Mouse (Mus musculus) left cerebral cortex, adult 9 months (tissue): ENCODE measurements around the gene Slx4ip.
"Not testable (repeated sequence)": the region's sequence is repeated elsewhere in the genome, so short reads cannot be mapped to it uniquely, and the experiment has no call there.

Experiments
- DNase-seq, 2 experiments: peaks; one replicate each; pipeline ENCODE4 v3.0.0; 2022; ENCODE audit warnings: low spot score in 2 of 2

Gene Slx4ip

GRCm38 (mm10) chr2:136891068-136891950 is at the start of gene Slx4ip, which contains the start of the genes AL731706.1 and Mkks:
Gene Slx4ip, plus strand, starts transcription at chr2:136891218.
Gene AL731706.1, minus strand, starts transcription at chr2:136891389.
Gene Mkks, minus strand, starts transcription at chr2:136891389.
- peak; percentile 99 to 100 for DNase-seq

GRCm38 (mm10) chr2:136850366-136850765 is 40.7 kb upstream of the Slx4ip start:
- DNase-seq: no peak

- DNase-seq: peak in 1 of 2 experiments; percentile 21
Measured at GRCm38 (mm10) chr2:136854543-136855388, 36.3 kb upstream of the Slx4ip start.

- no peak for DNase-seq
Measured at GRCm38 (mm10) chr2:136885579-136885978, 5.4 kb upstream of the Slx4ip start, which contains the start of gene AL731706.2. Gene AL731706.2, minus strand, starts transcription at chr2:136885679.

GRCm38 (mm10) chr2:136886846-136887245 is 4.2 kb upstream of the Slx4ip start:
- DNase-seq: peak in 1 of 2 experiments; percentile 57

- DNase-seq: not testable (repeated sequence)
Measured at GRCm38 (mm10) chr2:136890716-136891067, 326 bp upstream of the Slx4ip start.

GRCm38 (mm10) chr2:136891951-136892371 is 943 bp downstream of the Slx4ip start:
- peak; percentile 97 to 99 for DNase-seq

- no peak for DNase-seq
Measured at GRCm38 (mm10) chr2:136894494-136894893, 3.5 kb downstream of the Slx4ip start.

GRCm38 (mm10) chr2:136896131-136896530 is 5.1 kb downstream of the Slx4ip start:
- no peak for DNase-seq

DNA sequence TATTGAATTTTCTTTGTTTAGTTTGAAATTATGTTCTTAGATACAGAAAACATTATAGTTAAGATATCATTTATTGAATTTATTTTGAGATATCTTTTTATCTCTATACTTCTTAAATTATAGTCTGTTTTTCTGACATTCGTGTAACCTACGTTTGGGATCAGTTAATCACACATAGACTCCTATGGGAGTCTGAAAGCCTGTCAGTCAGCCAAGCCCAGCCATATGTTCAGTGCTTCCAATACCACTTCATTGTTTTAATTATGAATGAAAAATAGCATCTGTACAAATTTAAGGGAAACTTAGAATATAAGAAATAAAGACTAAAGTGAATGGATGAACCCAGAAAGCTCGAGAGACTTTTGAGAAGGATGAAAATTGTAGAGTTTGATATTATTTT is 17.6 kb downstream of the Slx4ip start:
- DNase-seq: no peak

- DNase-seq: no peak
Measured at GRCm38 (mm10) chr2:136909298-136909697, 18.3 kb downstream of the Slx4ip start.

DNA sequence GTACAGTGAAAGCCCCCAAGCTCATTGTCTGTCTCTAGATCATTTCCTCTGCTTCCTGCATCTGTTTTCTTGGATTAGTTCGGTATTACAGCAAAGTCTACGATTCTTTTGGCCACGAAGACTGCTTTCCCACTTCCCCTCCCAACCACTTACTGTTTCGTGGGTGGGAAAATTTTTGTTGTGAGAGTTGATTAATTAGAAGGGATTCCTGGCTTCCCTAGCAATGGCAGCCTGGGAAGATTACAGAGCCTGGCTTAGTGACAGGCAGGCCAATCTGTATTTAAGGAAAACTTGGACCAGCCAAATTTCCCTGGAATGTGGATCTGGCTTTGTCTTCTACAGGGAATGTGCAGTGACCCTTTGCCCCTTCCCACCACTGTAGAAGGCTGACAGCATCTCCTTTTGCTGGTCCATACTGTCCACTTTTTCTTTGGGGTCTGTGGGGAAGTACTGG is 21.0 kb downstream of the Slx4ip start:
- DNase-seq: no peak

- no peak for DNase-seq
Measured at GRCm38 (mm10) chr2:136913021-136913420, 22.0 kb downstream of the Slx4ip start.

DNA sequence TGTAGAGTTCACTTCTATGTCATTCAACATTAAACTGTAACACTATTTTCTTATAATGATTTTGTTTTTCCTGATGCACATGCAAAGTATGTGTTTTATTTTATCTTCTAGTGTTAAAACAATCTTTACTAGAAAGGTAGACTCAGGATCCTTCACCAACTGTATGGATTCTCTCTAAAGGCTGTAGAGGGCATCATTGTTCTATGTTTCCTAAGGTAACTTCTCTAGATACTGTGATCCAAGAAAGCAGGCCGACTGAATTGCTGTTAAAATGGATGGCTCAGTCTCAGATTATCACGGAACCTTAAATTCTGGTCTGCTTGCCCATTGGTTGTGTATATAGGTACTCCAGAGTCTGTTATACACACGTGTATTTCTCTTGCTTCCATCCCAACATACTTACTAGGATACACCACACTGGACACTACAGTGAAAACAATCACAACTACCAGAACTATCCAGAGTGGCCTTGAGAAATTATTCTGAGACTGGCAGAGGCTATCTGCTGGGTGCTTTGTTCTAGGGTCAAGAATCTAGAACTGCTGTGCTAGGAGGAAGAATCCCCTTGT is 23.4 kb downstream of the Slx4ip start:
- no peak for DNase-seq

DNA sequence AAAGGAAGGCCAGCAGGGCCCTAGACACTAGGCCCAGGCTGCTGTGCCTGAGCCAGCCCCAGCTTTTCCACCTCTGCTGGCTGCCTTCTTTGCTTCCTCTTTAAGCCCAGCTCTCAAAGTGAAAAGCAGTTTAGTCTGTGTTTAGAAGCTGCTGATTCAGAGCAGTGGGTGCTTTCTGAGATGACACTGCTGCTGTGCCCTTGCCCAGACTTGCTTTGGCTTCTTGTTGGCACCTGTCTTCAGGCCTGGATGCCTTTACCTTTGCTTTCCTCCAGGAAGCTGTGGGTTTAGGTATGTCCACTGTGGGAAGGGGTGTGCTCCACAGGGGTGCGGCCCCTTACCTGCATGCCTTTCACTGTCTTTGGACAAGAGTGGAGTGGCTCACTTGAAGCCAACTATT is 28.4 kb downstream of the Slx4ip start:
- DNase-seq: no peak

DNA sequence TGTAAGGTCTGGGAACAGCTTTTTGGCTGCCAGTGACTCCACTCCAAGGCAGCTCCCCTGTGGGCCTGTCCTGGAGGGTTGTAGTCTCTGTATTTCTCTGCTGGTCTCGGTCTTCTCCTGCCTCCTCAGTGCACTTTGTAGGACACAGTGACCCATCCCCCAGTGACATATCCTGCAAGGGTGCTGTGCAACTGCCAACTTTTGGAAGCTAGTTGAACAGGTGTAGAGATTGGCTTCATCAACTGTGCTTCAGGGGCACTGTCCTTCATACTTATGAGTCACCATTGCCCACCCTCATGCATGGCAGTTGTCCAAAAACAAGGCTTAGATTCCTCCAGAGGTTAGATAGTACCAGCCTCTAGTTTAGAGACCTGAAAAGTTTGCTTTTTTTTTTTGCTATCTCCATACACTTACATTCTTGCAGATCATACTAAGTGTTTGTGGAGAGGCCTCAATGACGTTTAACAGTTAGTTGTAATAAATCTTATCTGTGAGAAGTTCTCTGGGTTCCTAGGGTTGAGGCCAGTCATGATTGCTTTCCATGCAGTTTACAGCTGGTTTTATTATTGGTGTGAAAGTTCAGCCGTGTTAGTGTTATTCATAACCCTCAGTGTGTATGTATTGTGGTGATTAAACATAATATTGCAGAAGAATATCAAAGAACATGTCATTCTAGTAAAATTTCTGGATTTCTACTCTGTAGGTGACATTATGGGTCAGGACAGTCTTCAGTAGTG is 29.4 kb downstream of the Slx4ip start:
- DNase-seq: no peak

GRCm38 (mm10) chr2:136921003-136921408 is 30.0 kb downstream of the Slx4ip start:
- peak in 1 of 2 experiments; percentile 47 for DNase-seq

DNA sequence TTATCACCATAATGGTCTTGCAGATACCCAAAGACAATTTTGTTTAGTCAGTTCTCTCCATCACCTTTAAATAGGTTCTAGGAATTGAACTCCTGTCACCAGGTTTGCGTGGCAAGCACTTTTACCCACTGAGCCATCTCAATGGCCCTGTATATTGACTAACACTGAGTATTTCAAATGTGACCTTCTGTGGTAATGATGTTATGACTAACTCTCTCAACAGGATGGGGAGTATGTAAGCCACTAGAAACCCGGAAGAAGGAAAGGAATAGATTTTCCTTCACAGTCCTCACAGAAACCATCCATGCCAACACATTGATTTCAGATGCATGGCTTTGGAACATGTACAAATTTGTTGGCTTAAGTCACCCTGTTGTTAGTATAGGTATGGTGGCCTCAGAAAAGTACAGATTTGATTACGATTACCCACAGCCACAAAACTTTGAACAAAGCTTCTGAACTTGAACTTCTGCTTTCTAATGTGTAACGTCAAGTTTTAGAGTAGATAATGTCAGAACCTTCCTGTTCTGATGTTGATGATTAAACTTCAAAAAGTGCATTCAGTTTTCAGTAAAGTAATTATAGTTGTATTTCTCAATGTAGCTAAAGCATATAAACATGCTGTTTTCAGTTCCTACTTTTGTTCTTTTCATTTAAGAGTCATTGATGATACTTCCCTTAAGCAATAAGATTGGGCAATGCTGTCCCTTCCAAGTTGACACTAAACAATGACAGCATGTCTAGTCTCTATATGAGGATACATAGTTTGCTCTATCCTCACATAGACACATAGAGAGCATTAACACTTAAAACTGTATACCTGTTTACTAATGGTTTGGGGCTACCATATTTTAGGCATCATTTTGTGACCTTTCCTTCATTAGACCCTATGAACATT is 45.6 kb downstream of the Slx4ip start:
- no peak for DNase-seq

DNA sequence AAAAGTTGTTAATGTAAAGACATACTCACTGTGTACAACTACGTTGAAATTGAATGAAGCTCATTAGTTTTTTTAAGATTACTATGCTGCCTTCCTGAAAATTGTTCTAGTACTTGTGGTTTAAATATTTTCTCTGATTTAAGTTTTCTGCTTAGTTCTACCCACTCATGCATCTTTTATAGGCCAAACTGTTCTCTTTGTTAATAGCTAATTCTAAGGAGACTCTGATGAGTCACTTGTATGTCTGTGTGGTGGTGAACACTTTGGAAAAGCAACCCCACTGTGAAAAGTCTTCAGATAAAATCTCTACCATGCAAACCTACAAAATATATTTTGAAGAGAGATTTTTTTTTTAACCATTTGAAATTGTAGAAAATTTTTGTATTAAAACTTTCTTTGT is 47.2 kb downstream of the Slx4ip start:
- no peak for DNase-seq

DNA sequence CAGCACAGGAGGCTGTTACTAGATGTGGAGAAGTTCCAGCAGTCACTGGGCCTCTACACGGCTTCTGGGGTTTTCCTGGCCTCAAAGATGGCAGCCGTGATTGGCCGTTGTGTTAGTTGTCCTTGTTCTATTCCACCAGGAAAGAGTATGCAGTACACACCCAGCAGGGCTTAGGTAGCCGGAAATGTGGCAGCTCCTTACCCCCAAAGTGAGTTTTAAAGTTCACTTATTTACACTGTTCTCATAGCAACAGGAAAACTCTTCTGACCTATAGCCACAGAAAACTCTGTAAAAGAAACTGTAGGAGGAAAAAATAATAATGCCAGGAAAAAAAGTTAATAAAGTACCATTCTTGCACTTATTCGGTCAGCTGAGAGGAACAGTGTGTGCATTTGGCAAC is 55.3 kb downstream of the Slx4ip start:
- no peak for DNase-seq
